Mouse (Mus musculus) kidney, embryonic 14.5 days (tissue): ENCODE measurements around the gene Cdk10. TPM values are rescaled to one million over a fixed set of nuclear protein-coding genes. Genes with fewer than 3 reads are reported as not detected.

Source experiments
- ATAC-seq: fragments of 200-750 bp; cut with Nextera tagmentation; 2 replicates; pipeline ENCODE4 v1.8.0; 2017; ENCODE audit warnings: moderate number of reproducible peaks, mild to moderate bottlenecking, moderate TSS enrichment, moderate library complexity; ENCODE audit not compliant: low FRiP score, low TSS enrichment
- H3K27ac ChIP-seq: fragments of 300-500 bp; sonication (generic); 2 replicates; pipeline ENCODE4 v1.5.1; 2014; ENCODE audit warnings: low read depth, mild to moderate bottlenecking, low read length, moderate library complexity, mixed read lengths
- H3K27me3 ChIP-seq: fragments of 300-500 bp; sonication (generic); 2 replicates; pipeline ENCODE4 v1.6.1; 2014; ENCODE audit warnings: mild to moderate bottlenecking, low read length; ENCODE audit not compliant: control insufficient read depth, insufficient read depth
- H3K36me3 ChIP-seq: fragments of 300-500 bp; sonication (generic); 2 replicates; pipeline ENCODE4 v1.6.1; 2014; ENCODE audit warnings: low read length, mixed read lengths; ENCODE audit not compliant: control insufficient read depth, insufficient read depth
- H3K4me1 ChIP-seq: fragments of 300-500 bp; sonication (generic); 2 replicates; pipeline ENCODE4 v1.6.1; 2014; ENCODE audit warnings: low read length, mixed read lengths; ENCODE audit not compliant: control insufficient read depth, insufficient read depth
- H3K4me2 ChIP-seq: fragments of 300-500 bp; sonication (generic); replicated peaks from 2 replicates; pipeline ENCODE4 v1.6.1; 2014; ENCODE audit warnings: low read depth, mild to moderate bottlenecking, low read length
- H3K4me3 ChIP-seq: fragments of 300-500 bp; sonication (generic); 2 replicates; pipeline ENCODE4 v1.5.1; 2014; ENCODE audit warnings: mild to moderate bottlenecking, low read length
- H3K9ac ChIP-seq: fragments of 300-500 bp; sonication (generic); 2 replicates; pipeline ENCODE4 v1.6.1; 2014; ENCODE audit warnings: low read depth, mild to moderate bottlenecking, low read length, moderate library complexity
- H3K9me3 ChIP-seq: fragments of 300-500 bp; sonication (generic); 2 replicates; pipeline ENCODE4 v1.6.1; 2016; ENCODE audit warnings: low read length; ENCODE audit not compliant: control insufficient read depth
- WGBS: fragments of 180-500 bp; shearing (Covaris S2); extraction: QIAGEN DNeasy Blood & Tissue Kit; methylation state at CpG from one replicate; pipeline ENCODE4 v1.1.7; 2014; 5-methylcytosine and 5-hydroxymethylcytosine counted together
- polyA plus RNA-seq: library from polyadenylated mRNA; unstranded; fragments of >200 nt; fragmentation: Nextera tagmentation; extraction: Ambion mirVana; gene quantifications from 2 replicates; pipeline ENCODE4 v1.2.1, GENCODE M21; 2014

The Cdk10 gene
- polyA plus RNA-seq, 1 experiment from 2014 or later, result 33.5 TPM

DNA sequence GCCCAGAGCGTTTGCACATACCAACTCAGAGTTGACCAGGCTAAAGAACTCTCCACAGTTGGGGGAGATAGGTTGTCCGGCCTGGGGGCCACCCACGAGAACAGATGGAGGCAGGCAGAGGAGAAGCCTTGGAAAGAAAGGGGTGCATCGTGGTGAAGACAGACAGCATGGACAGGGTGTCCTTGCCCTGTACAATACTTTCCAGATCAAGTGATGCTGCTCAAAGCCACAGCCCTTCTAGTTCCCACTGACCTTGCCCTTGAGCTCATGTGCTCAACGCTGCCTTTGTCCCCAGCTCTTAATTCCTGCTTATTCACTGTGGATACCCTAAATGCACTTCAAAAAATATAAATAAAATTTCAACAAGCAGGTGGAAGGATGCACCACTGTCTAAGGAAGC lies 49.8 kb downstream of the Cdk10 start:
- Histone ChIP-seq H3K36me3 (peaks cover 43% of the 10 kb centered on the region), H3K4me3 (no peak overlapping the region), H3K4me2 (no peak overlapping the region), H3K9ac (no peak overlapping the region), H3K4me1 (no peaks in the 10 kb centered on the region), H3K9me3 (no peaks in the 10 kb centered on the region), H3K27me3 (no peaks in the 10 kb centered on the region), H3K27ac (no peak overlapping the region)
- ATAC-seq, result no peak
- 85% methylated on average over 5 of the region's 5 CpGs for WGBS

DNA sequence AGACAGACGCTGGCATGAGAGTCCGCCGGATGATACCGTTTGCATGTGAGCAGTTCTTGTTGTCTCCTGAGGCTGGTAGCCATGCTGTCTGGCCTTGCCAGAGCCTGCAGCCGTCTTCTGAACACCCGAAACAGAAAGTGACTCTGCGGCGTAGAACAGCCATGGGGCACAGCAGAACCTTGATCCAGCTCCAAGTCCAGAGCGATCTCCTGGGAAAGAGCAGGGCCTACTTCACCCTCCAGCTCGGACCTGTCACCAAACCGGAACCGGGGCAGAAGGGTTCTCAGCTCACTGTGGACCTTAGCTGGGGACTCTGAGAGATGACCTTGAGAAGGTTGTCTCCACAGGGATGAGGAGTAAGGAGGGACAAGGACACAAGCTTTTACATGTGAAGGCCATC lies 50.5 kb downstream of the Cdk10 start:
- WGBS, result 95% methylated on average over 12 of the region's 12 CpGs
- H3K36me3 ChIP-seq, result peaks cover 40% of the 10 kb centered on the region
- no peaks in the 10 kb centered on the region for H3K27me3 ChIP-seq
- H3K4me1 ChIP-seq, result no peaks in the 10 kb centered on the region
- no peak overlapping the region for H3K9ac ChIP-seq
- H3K4me3 ChIP-seq, result no peak overlapping the region
- H3K4me2 ChIP-seq, result no peak overlapping the region
- no peak overlapping the region for H3K27ac ChIP-seq
- H3K9me3 ChIP-seq, result no peaks in the 10 kb centered on the region
- ATAC-seq, result no peak

GRCm38 (mm10) chr8:123278445-123278844 lies 53.8 kb downstream of the Cdk10 start:
- ATAC-seq, result no peak
- Histone ChIP-seq H3K36me3 (peaks cover 48% of the 10 kb centered on the region), H3K4me1 (no peaks in the 10 kb centered on the region), H3K27ac (no peak overlapping the region), H3K9me3 (no peaks in the 10 kb centered on the region), H3K27me3 (no peaks in the 10 kb centered on the region), H3K4me3 (no peak overlapping the region), H3K9ac (no peak overlapping the region), H3K4me2 (no peak overlapping the region)
- WGBS, result 82% methylated on average over 7 of the region's 7 CpGs

- H3K27me3 ChIP-seq, result no peaks in the 10 kb centered on the region
- H3K9ac ChIP-seq, result no peak overlapping the region
- WGBS, result 95% methylated on average over 4 of the region's 4 CpGs
- H3K4me3 ChIP-seq, result no peak overlapping the region
- no peak overlapping the region for H3K4me2 ChIP-seq
- no peaks in the 10 kb centered on the region for H3K9me3 ChIP-seq
- H3K36me3 ChIP-seq, result peaks cover 35% of the 10 kb centered on the region
- no peak for ATAC-seq
- no peaks in the 10 kb centered on the region for H3K4me1 ChIP-seq
- H3K27ac ChIP-seq, result no peak overlapping the region
Measured at GRCm38 (mm10) chr8:123279828-123280227, 55.2 kb downstream of the Cdk10 start.

- Histone ChIP-seq H3K27me3 (no peaks in the 10 kb centered on the region), H3K27ac (no peak overlapping the region), H3K4me2 (no peak overlapping the region), H3K9me3 (no peaks in the 10 kb centered on the region), H3K4me3 (no peak overlapping the region), H3K4me1 (no peaks in the 10 kb centered on the region), H3K36me3 (peaks cover 34% of the 10 kb centered on the region), H3K9ac (no peak overlapping the region)
- 85% methylated on average over 13 of the region's 13 CpGs for WGBS
- ATAC-seq, result no peak
Measured at GRCm38 (mm10) chr8:123280302-123281094, 55.9 kb downstream of the Cdk10 start.

Other genes with a start within 250 kb of the Cdk10 start
- gene Ankrd11, start 182.6 kb upstream of the Cdk10 start, polyA plus RNA-seq, result 44.3 and 55.5 TPM in 2 replicates
- 45.9 and 51.2 TPM in 2 replicates for gene Spg7, start 161.9 kb upstream of the Cdk10 start, polyA plus RNA-seq
- 1,702 and 2,075 TPM in 2 replicates for gene Rpl13, start 122.5 kb upstream of the Cdk10 start, polyA plus RNA-seq
- 0.11 and 0.41 TPM in 2 replicates for gene Cpne7, start 107.5 kb upstream of the Cdk10 start, polyA plus RNA-seq
- gene Sult5a1, start 66.5 kb upstream of the Cdk10 start, polyA plus RNA-seq, result 8.3 and 8.7 TPM in 2 replicates
- gene Dpep1, start 38.6 kb upstream of the Cdk10 start, polyA plus RNA-seq, result 0.61 and 0.99 TPM in 2 replicates
- 78.5 and 85.2 TPM in 2 replicates for gene Chmp1a, start 12.1 kb upstream of the Cdk10 start, polyA plus RNA-seq
- 5.1 and 5.8 TPM in 2 replicates for gene Spata33, start 12.0 kb upstream of the Cdk10 start, polyA plus RNA-seq
- gene Spata2l, start 11.4 kb downstream of the Cdk10 start, polyA plus RNA-seq, result 2.2 and 3.2 TPM in 2 replicates
- 17.2 and 20.4 TPM in 2 replicates for gene Zfp276, start 29.4 kb downstream of the Cdk10 start, polyA plus RNA-seq
- gene Vps9d1, start 29.5 kb downstream of the Cdk10 start, polyA plus RNA-seq, result 18.0 and 25.9 TPM in 2 replicates
- gene Fanca, start 93.7 kb downstream of the Cdk10 start, polyA plus RNA-seq, result 48.7 and 49.9 TPM in 2 replicates
- gene Spire2, start 107.9 kb downstream of the Cdk10 start, polyA plus RNA-seq, result 2.2 and 3.9 TPM in 2 replicates
- gene Tcf25, start 148.9 kb downstream of the Cdk10 start, polyA plus RNA-seq, result 115 and 157 TPM in 2 replicates
- gene Mc1r, start 182.3 kb downstream of the Cdk10 start, polyA plus RNA-seq, result not detected in 2 replicates
- gene Tubb3, start 186.6 kb downstream of the Cdk10 start, polyA plus RNA-seq, result 1.2 and 1.9 TPM in 2 replicates
- gene Def8, start 198.7 kb downstream of the Cdk10 start, polyA plus RNA-seq, result 24.2 and 35.7 TPM in 2 replicates